ENCODE assay signal across 14 mouse cellular contexts in genomic region chr4:119022338-119022737, GRCm38 (mm10).
A peak's percentile ranks its signal among the peaks of the same experiment; 100 is the strongest.
DNase-seq lines count a peak whose midpoint lies in the region; ATAC-seq and TF ChIP-seq lines count a peak whose summit lies in the region.
"Had no signal": no experiment of that assay in that cellular context is flagged by ENCODE, and none has a peak within 500 bp of the region (broad histone marks: within the 10 kb centered on the region; RNA-seq: fewer than 3 reads in every experiment).

No protein-coding gene starts in this region.

- H3K27me3 ChIP-seq in heart, embryonic 13.5 days (replicated peaks) = no peaks in the 10 kb centered on the region
- no peaks in the 10 kb centered on the region for H3K27me3 ChIP-seq in lung, embryonic 15.5 days
- H3K27me3 ChIP-seq in hindbrain, embryonic 13.5 days = 0 out of 2 replicates have a peak, but pooled peaks cover 2% of the 10 kb centered on the region
- no peaks in the 10 kb centered on the region; the same call in 1 of the 2 replicates for H3K27me3 ChIP-seq in liver, embryonic 16.5 days (ENCODE audit: control insufficient read depth, insufficient read depth, low read depth, low read length)
- H3K27me3 ChIP-seq in kidney, embryonic 14.5 days (ENCODE audit: control insufficient read depth, insufficient read depth, low read length) = no peaks in the 10 kb centered on the region

- H3K27ac ChIP-seq in heart, embryonic 13.5 days (replicated peaks) = peak overlapping the region; percentile 97
- peak overlapping the region; percentile 19; the same call in 1 of the 2 replicates for H3K27ac ChIP-seq in lung, embryonic 15.5 days
- H3K27ac ChIP-seq in hindbrain, embryonic 13.5 days = 0 out of 2 replicates have a peak overlapping the region, but pooled peaks have one; percentile 36
- no peak overlapping the region for H3K27ac ChIP-seq in liver, embryonic 16.5 days (ENCODE audit: low read length)
- H3K27ac ChIP-seq in kidney, embryonic 14.5 days (ENCODE audit: low read depth, low read length) = no peak overlapping the region

- peak overlapping the region; percentile 24; the same call in 1 of the 2 replicates for H3K4me2 ChIP-seq in heart, embryonic 13.5 days
- no peak overlapping the region for H3K4me2 ChIP-seq in lung, embryonic 15.5 days
- no peak overlapping the region for H3K4me2 ChIP-seq in hindbrain, embryonic 13.5 days
- H3K4me2 ChIP-seq in liver, embryonic 16.5 days (ENCODE audit: low read depth, low read length) = no peak overlapping the region
- no peak overlapping the region for H3K4me2 ChIP-seq in kidney, embryonic 14.5 days (replicated peaks; ENCODE audit: low read depth, low read length)

- H3K9me3 ChIP-seq in heart, embryonic 13.5 days = no peaks in the 10 kb centered on the region
- no peaks in the 10 kb centered on the region for H3K9me3 ChIP-seq in lung, embryonic 15.5 days
- no peaks in the 10 kb centered on the region for H3K9me3 ChIP-seq in hindbrain, embryonic 13.5 days
- no peaks in the 10 kb centered on the region for H3K9me3 ChIP-seq in liver, embryonic 16.5 days (replicated peaks; ENCODE audit: control insufficient read depth, low read length)
- H3K9me3 ChIP-seq in kidney, embryonic 14.5 days (ENCODE audit: control insufficient read depth, low read length) = no peaks in the 10 kb centered on the region

- TF ChIP-seq CTCF in lung, adult 2 months (IDR thresholded peaks at IDR 0.05; ENCODE audit: insufficient read depth, low read length) = no peak

- ATAC-seq in heart, embryonic 13.5 days (ENCODE audit: extremely low read depth, insufficient number of reproducible peaks, low FRiP score, low TSS enrichment) = no peak
- no peak for ATAC-seq in lung, embryonic 15.5 days (ENCODE audit: borderline replicate concordance, extremely low read depth, low FRiP score, low TSS enrichment)
- no peak for ATAC-seq in hindbrain, embryonic 13.5 days (ENCODE audit: low FRiP score)
- ATAC-seq in liver, embryonic 16.5 days (ENCODE audit: low read depth) = no peak
- ATAC-seq in activated CD4-positive, CD25-positive, alpha-beta regulatory T cell, adult 4 months = no peak
- ATAC-seq in kidney, embryonic 14.5 days (ENCODE audit: low FRiP score, low TSS enrichment) = no peak
- ATAC-seq: forebrain, embryonic 14.5 days had no signal

- WGBS in heart, embryonic 13.5 days = 20% methylated on average over 6 of the region's 6 CpGs
- WGBS in lung, embryonic 15.5 days = 30% methylated on average over 6 of the region's 6 CpGs
- 47% methylated on average over 6 of the region's 6 CpGs for WGBS in lung, adult 2 months
- WGBS in hindbrain, embryonic 13.5 days = 74% methylated on average over 6 of the region's 6 CpGs
- WGBS in liver, embryonic 16.5 days (ENCODE audit: insufficient replicate concordance) = 34% methylated on average over 6 of the region's 6 CpGs
- WGBS in kidney, embryonic 14.5 days = 51% methylated on average over 6 of the region's 6 CpGs

- peak overlapping the region; percentile 64 for H3K9ac ChIP-seq in heart, embryonic 13.5 days
- H3K9ac ChIP-seq in lung, embryonic 15.5 days = no peak overlapping the region
- no peak overlapping the region for H3K9ac ChIP-seq in hindbrain, embryonic 13.5 days
- H3K9ac ChIP-seq in liver, embryonic 16.5 days (ENCODE audit: low read depth, low read length) = peak overlapping the region; percentile 32; the same call in 1 of the 2 replicates
- no peak overlapping the region for H3K9ac ChIP-seq in kidney, embryonic 14.5 days (ENCODE audit: low read depth, low read length)

- peaks cover 57% of the 10 kb centered on the region for H3K4me1 ChIP-seq in heart, embryonic 13.5 days
- peaks cover 23% of the 10 kb centered on the region for H3K4me1 ChIP-seq in lung, embryonic 15.5 days
- H3K4me1 ChIP-seq in lung, adult 2 months (ENCODE audit: control insufficient read depth, insufficient read depth, low read length) = no peaks in the 10 kb centered on the region
- H3K4me1 ChIP-seq in hindbrain, embryonic 13.5 days (replicated peaks) = peaks cover 17% of the 10 kb centered on the region
- peaks cover 63% of the 10 kb centered on the region for H3K4me1 ChIP-seq in liver, embryonic 16.5 days (ENCODE audit: control insufficient read depth, low read depth, low read length)
- peaks cover 11% of the 10 kb centered on the region; the same call in 1 of the 2 replicates for H3K4me1 ChIP-seq in kidney, embryonic 14.5 days (ENCODE audit: control insufficient read depth, insufficient read depth, low read length)

- no peaks in the 10 kb centered on the region for H3K36me3 ChIP-seq in heart, embryonic 13.5 days
- H3K36me3 ChIP-seq in lung, embryonic 15.5 days = no peaks in the 10 kb centered on the region
- no peaks in the 10 kb centered on the region for H3K36me3 ChIP-seq in hindbrain, embryonic 13.5 days
- H3K36me3 ChIP-seq in liver, embryonic 16.5 days (ENCODE audit: control insufficient read depth, insufficient read depth) = no peaks in the 10 kb centered on the region
- no peaks in the 10 kb centered on the region for H3K36me3 ChIP-seq in kidney, embryonic 14.5 days (ENCODE audit: control insufficient read depth, insufficient read depth, low read length)

- DNase-seq in heart, adult 11 months = no peak
- no peak for DNase-seq in lung, adult 2 months
- DNase-seq: B cell, adult 2 months; gastrocnemius, postnatal 36 days; kidney, postnatal 10 days; layer of hippocampus, postnatal 36 days; lung, postnatal 10 days had no signal

- H3K4me3 ChIP-seq in heart, embryonic 13.5 days = no peak overlapping the region; the same call in 1 of the 2 replicates
- H3K4me3 ChIP-seq in lung, embryonic 15.5 days = no peak overlapping the region
- no peak overlapping the region for H3K4me3 ChIP-seq in lung, adult 2 months (replicated peaks; ENCODE audit: extremely low read depth, low read depth, low read length)
- H3K4me3 ChIP-seq in hindbrain, embryonic 13.5 days = no peak overlapping the region
- no peak overlapping the region for H3K4me3 ChIP-seq in liver, embryonic 16.5 days (ENCODE audit: low read depth, low read length)
- no peak overlapping the region for H3K4me3 ChIP-seq in kidney, embryonic 14.5 days (ENCODE audit: low read length)

- no peak for TF ChIP-seq POLR2A in lung, adult 2 months (IDR thresholded peaks at IDR 0.05; ENCODE audit: borderline replicate concordance, extremely low read depth, low read depth, low read length)

Comparison
In these comparisons a context has a peak if more than half of its experiments do, and no peak if none do; other contexts are left out.
1. H3K27ac ChIP-seq: peak in heart, embryonic 13.5 days (single experiment), lung, embryonic 15.5 days (single experiment) and hindbrain, embryonic 13.5 days (single experiment); none in liver, embryonic 16.5 days (single experiment) and kidney, embryonic 14.5 days (single experiment).
2. H3K9ac ChIP-seq: peak in heart, embryonic 13.5 days (single experiment) and liver, embryonic 16.5 days (single experiment); none in lung, embryonic 15.5 days (single experiment), hindbrain, embryonic 13.5 days (single experiment) and kidney, embryonic 14.5 days (single experiment).